Mouse (Mus musculus): ENCODE results near the gene Ripor1. TPM values are rescaled to one million over a fixed set of nuclear protein-coding genes. Genes with fewer than 3 reads are reported as not detected.

The Ripor1 gene
- polyA plus RNA-seq, 1 experiment, result 49.1 TPM

GRCm38 (mm10) chr8:105615942-105616341, 10.9 kb downstream of the Ripor1 start:
- no peak for TF ChIP-seq CTCF (IDR thresholded peaks at IDR 0.05; ENCODE audit: extremely low read depth, insufficient read depth, low read length)
- TF ChIP-seq POLR2A (IDR thresholded peaks at IDR 0.05; ENCODE audit: extremely low read depth, insufficient read depth, low read length), result no peak
- Histone ChIP-seq H3K4me1 (ENCODE audit: control insufficient read depth, insufficient read depth, low read length) (peaks cover 7% of the 10 kb centered on the region; the same call in 1 of the 2 replicates), H3K4me3 (ENCODE audit: insufficient read depth, low read length) (no peak overlapping the region), H3K27ac (ENCODE audit: insufficient read depth, low read length) (no peak overlapping the region; the same call in 1 of the 2 replicates)

GRCm38 (mm10) chr8:105617451-105618278, 12.6 kb downstream of the Ripor1 start:
- Histone ChIP-seq H3K4me1 (ENCODE audit: control insufficient read depth, insufficient read depth, low read length) (peaks cover 2% of the 10 kb centered on the region; the same call in 1 of the 2 replicates), H3K27ac (ENCODE audit: insufficient read depth, low read length) (no peak overlapping the region), H3K4me3 (ENCODE audit: insufficient read depth, low read length) (no peak overlapping the region)
- no peak for TF ChIP-seq POLR2A (IDR thresholded peaks at IDR 0.05; ENCODE audit: extremely low read depth, insufficient read depth, low read length)
- TF ChIP-seq CTCF (IDR thresholded peaks at IDR 0.05; ENCODE audit: extremely low read depth, insufficient read depth, low read length), result no peak

- no peak overlapping the region for H3K4me3 ChIP-seq (ENCODE audit: insufficient read depth, low read length)
- TF ChIP-seq CTCF (IDR thresholded peaks at IDR 0.05; ENCODE audit: extremely low read depth, insufficient read depth, low read length) (no peak), POLR2A (IDR thresholded peaks at IDR 0.05; ENCODE audit: extremely low read depth, insufficient read depth, low read length) (no peak)
- H3K27ac ChIP-seq (ENCODE audit: insufficient read depth, low read length), result no peak overlapping the region
- H3K4me1 ChIP-seq (ENCODE audit: control insufficient read depth, insufficient read depth, low read length), result peaks cover 4% of the 10 kb centered on the region; the same call in 1 of the 2 replicates
Observed at GRCm38 (mm10) chr8:105618279-105618634, 13.2 kb downstream of the Ripor1 start.

- Histone ChIP-seq H3K4me1 (ENCODE audit: control insufficient read depth, insufficient read depth, low read length) (peaks cover 9% of the 10 kb centered on the region; the same call in 1 of the 2 replicates), H3K27ac (ENCODE audit: insufficient read depth, low read length) (no peak overlapping the region), H3K4me3 (ENCODE audit: insufficient read depth, low read length) (no peak overlapping the region)
- TF ChIP-seq CTCF (IDR thresholded peaks at IDR 0.05; ENCODE audit: extremely low read depth, insufficient read depth, low read length), result no peak
- no peak for TF ChIP-seq POLR2A (IDR thresholded peaks at IDR 0.05; ENCODE audit: extremely low read depth, insufficient read depth, low read length)
Observed at GRCm38 (mm10) chr8:105618892-105619591, 14.0 kb downstream of the Ripor1 start.

- no peak for TF ChIP-seq POLR2A (IDR thresholded peaks at IDR 0.05; ENCODE audit: extremely low read depth, insufficient read depth, low read length)
- no peak for TF ChIP-seq CTCF (IDR thresholded peaks at IDR 0.05; ENCODE audit: extremely low read depth, insufficient read depth, low read length)
- H3K4me1 ChIP-seq (ENCODE audit: control insufficient read depth, insufficient read depth, low read length), result peaks cover 9% of the 10 kb centered on the region; the same call in 1 of the 2 replicates
Observed at GRCm38 (mm10) chr8:105620211-105620610, 15.2 kb downstream of the Ripor1 start.

GRCm38 (mm10) chr8:105620946-105621720, 16.1 kb downstream of the Ripor1 start:
- H3K27ac ChIP-seq (ENCODE audit: insufficient read depth, low read length), result peak overlapping the region; percentile 9; the same call in 1 of the 2 replicates
- H3K4me1 ChIP-seq (ENCODE audit: control insufficient read depth, insufficient read depth, low read length), result peaks cover 7% of the 10 kb centered on the region; the same call in 1 of the 2 replicates
- no peak overlapping the region for H3K4me3 ChIP-seq (ENCODE audit: insufficient read depth, low read length)
- TF ChIP-seq CTCF (IDR thresholded peaks at IDR 0.05; ENCODE audit: extremely low read depth, insufficient read depth, low read length), result no peak
- no peak for TF ChIP-seq POLR2A (IDR thresholded peaks at IDR 0.05; ENCODE audit: extremely low read depth, insufficient read depth, low read length)

More at GRCm38 (mm10) chr8:105620211-105620610, 15.2 kb downstream of the Ripor1 start:
- H3K27ac ChIP-seq (ENCODE audit: insufficient read depth, low read length), result no peak overlapping the region
- H3K4me3 ChIP-seq (ENCODE audit: insufficient read depth, low read length), result no peak overlapping the region

- peaks cover 7% of the 10 kb centered on the region; the same call in 1 of the 2 replicates for H3K4me1 ChIP-seq (ENCODE audit: control insufficient read depth, insufficient read depth, low read length)
- TF ChIP-seq POLR2A (IDR thresholded peaks at IDR 0.05; ENCODE audit: extremely low read depth, insufficient read depth, low read length) (no peak), CTCF (IDR thresholded peaks at IDR 0.05; ENCODE audit: extremely low read depth, insufficient read depth, low read length) (no peak)
- H3K27ac ChIP-seq (ENCODE audit: insufficient read depth, low read length), result peak overlapping the region; percentile 9; the same call in 1 of the 2 replicates
- H3K4me3 ChIP-seq (ENCODE audit: insufficient read depth, low read length), result no peak overlapping the region
Observed at GRCm38 (mm10) chr8:105621841-105622240, 16.8 kb downstream of the Ripor1 start.

- TF ChIP-seq CTCF (IDR thresholded peaks at IDR 0.05; ENCODE audit: extremely low read depth, insufficient read depth, low read length) (peak; percentile 95), POLR2A (IDR thresholded peaks at IDR 0.05; ENCODE audit: extremely low read depth, insufficient read depth, low read length) (no peak)
- Histone ChIP-seq H3K27ac (ENCODE audit: insufficient read depth, low read length) (peak overlapping the region; percentile 6), H3K4me3 (ENCODE audit: insufficient read depth, low read length) (no peak overlapping the region), H3K4me1 (ENCODE audit: control insufficient read depth, insufficient read depth, low read length) (peaks cover 7% of the 10 kb centered on the region; the same call in 1 of the 2 replicates)
Observed at GRCm38 (mm10) chr8:105622421-105622920, 17.4 kb downstream of the Ripor1 start.

GRCm38 (mm10) chr8:105623118-105623517, 18.1 kb downstream of the Ripor1 start:
- no peak overlapping the region for H3K4me3 ChIP-seq (ENCODE audit: insufficient read depth, low read length)
- TF ChIP-seq POLR2A (IDR thresholded peaks at IDR 0.05; ENCODE audit: extremely low read depth, insufficient read depth, low read length) (no peak), CTCF (IDR thresholded peaks at IDR 0.05; ENCODE audit: extremely low read depth, insufficient read depth, low read length) (no peak)
- peaks cover 7% of the 10 kb centered on the region; the same call in 1 of the 2 replicates for H3K4me1 ChIP-seq (ENCODE audit: control insufficient read depth, insufficient read depth, low read length)
- peak overlapping the region; percentile 6 for H3K27ac ChIP-seq (ENCODE audit: insufficient read depth, low read length)
